Mouse (Mus musculus) limb, embryonic 14.5 days (tissue): Measurements from ENCODE around the gene Tyrp1. TPM values are rescaled to one million over a fixed set of nuclear protein-coding genes. Genes with fewer than 3 reads are reported as not detected.

Experiments
- ATAC-seq: fragments of 200-750 bp; cut with Nextera tagmentation; 2 replicates; pipeline ENCODE4 v1.8.0; 2017; ENCODE audit warnings: low read depth, moderate number of reproducible peaks, moderate TSS enrichment; ENCODE audit not compliant: low FRiP score
- DNase-seq: peaks from one replicate; pipeline ENCODE4 v3.0.0-alpha.2; 2015; ENCODE audit warnings: low spot score
- H3K27ac ChIP-seq: fragments of 300-500 bp; sonication (generic); replicated peaks from 2 replicates; pipeline ENCODE4 v1.5.1; 2014; ENCODE audit warnings: low read depth, mild to moderate bottlenecking, low read length, moderate library complexity, mixed read lengths
- H3K27me3 ChIP-seq: fragments of 300-500 bp; sonication (generic); 2 replicates; pipeline ENCODE4 v1.6.1; 2014; ENCODE audit warnings: low read length, mixed read lengths; ENCODE audit not compliant: control insufficient read depth, insufficient read depth
- H3K36me3 ChIP-seq: fragments of 300-500 bp; sonication (generic); 2 replicates; pipeline ENCODE4 v1.6.1; 2014; ENCODE audit warnings: mild to moderate bottlenecking, low read length, moderate library complexity, mixed read lengths; ENCODE audit not compliant: control insufficient read depth, insufficient read depth
- H3K4me1 ChIP-seq: fragments of 300-500 bp; sonication (generic); 2 replicates; pipeline ENCODE4 v1.6.1; 2014; ENCODE audit warnings: antibody characterized with exemption, low read length, mixed read lengths; ENCODE audit not compliant: control insufficient read depth, insufficient read depth
- H3K4me2 ChIP-seq: fragments of 300-500 bp; sonication (generic); replicated peaks from 2 replicates; pipeline ENCODE4 v1.6.1; 2014; ENCODE audit warnings: low read depth, mild to moderate bottlenecking, low read length, moderate library complexity; ENCODE audit not compliant: severe bottlenecking
- H3K4me3 ChIP-seq: fragments of 300-500 bp; sonication (generic); replicated peaks from 2 replicates; pipeline ENCODE4 v1.5.1; 2014; ENCODE audit warnings: low read length
- H3K9ac ChIP-seq: fragments of 300-500 bp; sonication (generic); 2 replicates; pipeline ENCODE4 v1.6.1; 2014; ENCODE audit warnings: mild to moderate bottlenecking, low read depth, low read length, moderate library complexity; ENCODE audit not compliant: severe bottlenecking
- H3K9me3 ChIP-seq: fragments of 300-500 bp; sonication (generic); 2 replicates; pipeline ENCODE4 v1.6.1; 2016; ENCODE audit warnings: low read length; ENCODE audit not compliant: control insufficient read depth
- POLR2A ChIP-seq: fragments of 200-500 bp; IDR thresholded peaks from 2 replicates; pipeline ENCODE4 v1.8.0; 2012; ENCODE audit warnings: inconsistent platforms, mild to moderate bottlenecking, moderate library complexity, borderline replicate concordance; ENCODE audit not compliant: insufficient read depth, insufficient read length; ENCODE audit errors: extremely low read depth
- WGBS: fragments of 180-500 bp; shearing (Covaris S2); extraction: QIAGEN DNeasy Blood & Tissue Kit; methylation state at CpG from one replicate; pipeline ENCODE4 v1.1.7; 2014; 5-methylcytosine and 5-hydroxymethylcytosine counted together
- polyA plus RNA-seq, 2 experiments: library from polyadenylated mRNA; depleted of rRNA in 1 of 2; stranded (reverse) in 1 of 2; unstranded in 1 of 2; fragments of >200 nt; fragmentation: Nextera tagmentation in 1 of 2; extraction: Ambion mirVana in 1 of 2; gene quantifications; 2 replicates each; pipeline versions ENCODE4 v1.2.1 to v1.2.3; 2012 to 2014

Tyrp1 gene
- polyA plus RNA-seq, 2 experiments = 0.14 TPM; not detected in 1

DNA sequence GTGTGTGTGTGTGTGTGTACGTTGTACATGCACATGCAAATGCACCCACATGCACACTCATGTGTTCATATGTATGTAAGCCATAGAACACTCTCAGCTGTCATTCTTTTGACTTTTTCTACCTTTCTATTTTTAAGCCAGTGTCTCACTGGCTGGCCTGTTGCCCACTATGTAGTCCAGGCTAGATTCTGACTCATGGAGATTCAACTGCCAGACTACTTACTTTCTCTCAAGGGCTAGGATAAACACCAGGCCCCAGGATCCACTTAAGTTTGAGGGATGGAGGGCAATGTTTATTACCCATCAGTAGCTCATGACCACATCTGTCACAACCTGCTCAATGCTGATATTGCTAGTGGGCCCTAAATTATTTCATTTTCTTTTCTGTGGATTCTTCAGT lies 8.1 kb downstream of the Tyrp1 start:
- no peak overlapping the region for H3K27ac ChIP-seq
- 60% methylated on average over 1 of the region's 1 CpGs for WGBS
- no peak overlapping the region for H3K4me2 ChIP-seq
- TF ChIP-seq POLR2A = no peak
- H3K27me3 ChIP-seq = no peaks in the 10 kb centered on the region
- no peak overlapping the region for H3K4me3 ChIP-seq
- ATAC-seq (no peak), DNase-seq (no peak)
- no peaks in the 10 kb centered on the region for H3K36me3 ChIP-seq
- no peaks in the 10 kb centered on the region for H3K4me1 ChIP-seq
- no peak overlapping the region for H3K9ac ChIP-seq
- no peaks in the 10 kb centered on the region for H3K9me3 ChIP-seq

DNA sequence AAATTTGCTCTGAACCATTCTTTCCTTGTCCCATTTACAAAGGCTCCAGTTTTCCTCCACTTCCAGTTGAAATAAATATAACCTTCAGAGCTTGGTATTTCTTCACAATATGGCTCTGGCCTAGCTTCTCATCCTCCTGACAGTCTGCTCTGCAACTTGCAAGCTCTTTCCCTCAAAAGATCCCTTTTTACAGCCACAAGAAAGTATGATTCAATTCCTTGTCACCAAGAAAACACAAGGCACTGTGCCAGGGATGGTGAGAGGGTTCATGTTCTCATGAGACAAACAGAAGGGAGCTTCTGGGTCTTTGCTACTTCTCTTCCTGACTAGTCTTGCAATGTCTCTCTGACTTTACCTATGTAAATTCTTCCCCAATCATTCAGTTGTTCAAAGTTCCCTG lies 9.8 kb downstream of the Tyrp1 start:
- no peaks in the 10 kb centered on the region for H3K4me1 ChIP-seq
- ATAC-seq = no peak

DNA sequence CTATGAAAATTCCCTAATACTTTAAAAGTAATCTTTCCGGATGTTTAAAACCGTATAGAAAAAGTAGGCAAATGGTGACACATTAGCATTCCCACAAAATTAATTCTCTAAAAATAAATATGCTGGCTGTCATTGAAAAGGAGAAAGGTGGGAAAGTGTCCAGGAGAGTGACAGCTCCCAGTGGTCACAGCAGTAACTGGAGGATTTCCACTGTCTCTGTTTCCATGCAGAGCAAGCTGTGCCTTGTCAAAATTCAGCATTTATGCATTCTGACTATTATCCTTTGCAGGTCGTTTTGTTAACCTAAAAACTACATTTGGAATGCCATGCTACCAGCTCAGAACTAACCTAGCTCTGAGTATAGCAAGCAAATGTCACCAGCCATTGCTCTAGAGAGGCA lies 12.1 kb downstream of the Tyrp1 start:
- H3K9ac ChIP-seq = no peak overlapping the region
- H3K27ac ChIP-seq = no peak overlapping the region
- ATAC-seq = no peak
- no peaks in the 10 kb centered on the region for H3K27me3 ChIP-seq
- no peak for DNase-seq
- H3K4me3 ChIP-seq = no peak overlapping the region
- H3K4me1 ChIP-seq = no peaks in the 10 kb centered on the region
- H3K4me2 ChIP-seq = no peak overlapping the region
- no peaks in the 10 kb centered on the region for H3K9me3 ChIP-seq
- 75% methylated on average over 3 of the region's 3 CpGs for WGBS
- no peak for TF ChIP-seq POLR2A
- H3K36me3 ChIP-seq = no peaks in the 10 kb centered on the region

More for the DNA sequence above, 9.8 kb downstream of the Tyrp1 start:
- no peak for DNase-seq
- Histone ChIP-seq H3K9ac (no peak overlapping the region), H3K27ac (no peak overlapping the region), H3K27me3 (no peaks in the 10 kb centered on the region), H3K36me3 (no peaks in the 10 kb centered on the region), H3K4me3 (no peak overlapping the region), H3K4me2 (no peak overlapping the region), H3K9me3 (no peaks in the 10 kb centered on the region)
- no peak for TF ChIP-seq POLR2A

DNA sequence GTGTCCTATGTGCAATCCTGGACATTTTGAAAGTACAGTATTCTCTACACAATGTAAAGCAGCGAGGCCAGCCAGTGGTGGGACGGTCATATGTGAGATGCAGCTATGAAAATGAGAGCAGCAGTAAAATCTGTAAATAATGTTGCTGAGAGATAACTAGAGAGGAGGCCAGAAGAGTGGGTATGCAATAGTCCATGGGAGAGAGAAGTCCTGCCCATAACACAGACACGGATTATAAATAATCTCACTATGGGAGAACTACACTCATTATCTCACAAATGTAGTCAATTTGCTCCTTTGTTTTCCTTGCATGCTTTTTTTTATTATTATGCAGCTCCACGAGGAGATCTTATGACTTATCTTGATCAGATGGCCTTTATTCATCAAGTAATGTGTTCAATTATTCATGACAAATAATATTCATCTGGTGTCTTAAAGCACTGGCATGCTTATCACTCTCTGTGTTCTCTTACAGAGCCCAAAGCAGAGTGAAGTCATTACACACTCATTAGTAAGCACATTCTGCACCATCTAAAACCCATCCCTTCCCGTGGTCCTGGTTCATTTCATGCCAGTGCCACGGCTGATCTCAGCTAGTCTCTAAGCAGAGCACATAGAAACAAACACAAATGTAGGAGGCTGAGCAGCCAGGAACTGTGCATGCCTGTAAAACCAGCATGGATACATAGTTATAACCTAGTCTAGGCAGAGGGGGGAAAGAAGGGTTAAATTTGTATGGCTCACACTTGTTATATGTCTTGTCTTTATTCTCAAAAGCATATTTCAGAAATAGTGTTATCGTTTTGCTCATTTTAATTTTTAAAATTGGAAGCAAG lies 18.9 kb downstream of the Tyrp1 start:
- Histone ChIP-seq H3K27ac (no peak overlapping the region), H3K4me3 (no peak overlapping the region), H3K36me3 (no peaks in the 10 kb centered on the region), H3K4me1 (no peaks in the 10 kb centered on the region), H3K9me3 (no peaks in the 10 kb centered on the region), H3K27me3 (no peaks in the 10 kb centered on the region), H3K9ac (no peak overlapping the region), H3K4me2 (no peak overlapping the region)
- TF ChIP-seq POLR2A = no peak
- DNase-seq = no peak
- no peak for ATAC-seq
- 74% methylated on average over 7 of the region's 7 CpGs for WGBS

DNA sequence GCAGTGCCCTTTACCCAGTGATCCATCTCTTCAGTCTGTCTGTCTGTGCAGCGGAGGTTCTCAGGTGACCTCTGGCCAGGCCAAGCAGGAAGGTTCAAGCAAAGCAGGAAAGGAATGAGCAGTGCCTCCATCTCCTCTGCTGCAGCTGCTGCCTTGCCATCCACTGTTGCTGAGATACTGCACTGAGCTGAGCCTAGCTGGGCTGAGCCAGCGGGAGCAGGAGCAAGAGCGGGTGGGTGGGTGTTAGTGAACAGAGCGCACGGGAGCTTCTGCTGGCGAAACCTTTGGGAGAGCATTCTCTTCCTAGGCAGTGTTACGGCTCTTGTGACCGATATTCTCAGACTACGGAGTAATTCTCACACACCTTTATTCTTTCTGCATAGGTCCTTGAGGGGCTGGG lies 21.6 kb downstream of the Tyrp1 start:
- no peaks in the 10 kb centered on the region for H3K9me3 ChIP-seq
- WGBS = 77% methylated on average over 9 of the region's 9 CpGs
- TF ChIP-seq POLR2A = no peak

More for the DNA sequence above, 21.6 kb downstream of the Tyrp1 start:
- Histone ChIP-seq H3K9ac (no peak overlapping the region), H3K36me3 (no peaks in the 10 kb centered on the region), H3K4me3 (no peak overlapping the region), H3K27me3 (no peaks in the 10 kb centered on the region), H3K27ac (no peak overlapping the region), H3K4me1 (no peaks in the 10 kb centered on the region), H3K4me2 (no peak overlapping the region)
- no peak for DNase-seq
- no peak for ATAC-seq
